Comparison of ENCODE assay signal across 25 mouse cellular contexts in the genomic region with DNA sequence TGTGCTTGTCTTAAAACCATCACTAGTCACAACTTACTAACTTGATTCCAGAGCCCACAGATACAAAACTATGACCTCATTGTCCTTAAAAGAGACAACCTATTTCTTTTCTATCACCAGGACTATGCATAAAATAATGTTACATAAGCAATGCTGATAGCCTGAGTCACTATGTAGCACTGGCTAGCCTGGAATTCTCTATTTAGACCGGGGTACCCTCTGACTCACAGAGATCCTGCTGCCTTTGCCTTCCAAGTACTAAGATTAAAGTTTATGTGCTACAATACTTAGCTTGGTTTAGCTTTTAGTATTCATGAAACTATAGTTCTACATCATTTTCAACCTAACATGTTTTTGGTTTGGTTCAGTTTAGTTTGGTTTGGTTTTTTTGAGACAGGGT.
A peak's percentile ranks its signal among the peaks of the same experiment; 100 is the strongest.
DNase-seq lines count a peak whose midpoint lies in the region; ATAC-seq and TF ChIP-seq lines count a peak whose summit lies in the region.
"Had no signal": no experiment of that assay in that cellular context is flagged by ENCODE, and none has a peak within 500 bp of the region (broad histone marks: within the 10 kb centered on the region; RNA-seq: fewer than 3 reads in every experiment).

No protein-coding gene starts in this region.

- no peak for TF ChIP-seq POLR2A in myocyte (IDR thresholded peaks at IDR 0.05; ENCODE audit: insufficient read length, low read depth)

- H3K79me2 ChIP-seq in myocyte (ENCODE audit: control insufficient read depth, insufficient read depth), result no peaks in the 10 kb centered on the region

- peaks cover 9% of the 10 kb centered on the region for H3K36me3 ChIP-seq in myocyte (ENCODE audit: control insufficient read depth, insufficient read depth)

- peak overlapping the region; percentile 18 for H3K4me2 ChIP-seq in myocyte (ENCODE audit: low read depth)
- H3K4me2 ChIP-seq: embryonic facial prominence, embryonic 13.5 days; heart, embryonic 11.5 days; hindbrain, embryonic 12.5 days; hindbrain, embryonic 15.5 days had no signal

- H3ac ChIP-seq in myocyte (ENCODE audit: control insufficient read depth, insufficient read length), result no peak overlapping the region

- no peaks in the 10 kb centered on the region for H3K27me3 ChIP-seq in myocyte (ENCODE audit: control insufficient read depth, insufficient read depth, insufficient read length)
- H3K27me3 ChIP-seq: embryonic facial prominence, embryonic 13.5 days; hindbrain, embryonic 12.5 days; hindbrain, embryonic 15.5 days; Patski had no signal

- ATAC-seq in frontal cortex, adult (ENCODE audit: low TSS enrichment), result 0 out of 2 replicates have a peak, but pooled peaks have one; percentile 47
- ATAC-seq: CD4-positive, CD25-positive, alpha-beta regulatory T cell, adult 4 months; forebrain, embryonic 14.5 days; forebrain, postnatal 0 days; intestine, postnatal 0 days had no signal

- TF ChIP-seq CTCF in layer of hippocampus, adult 2 months (conservative IDR thresholded peaks at IDR 0.05), result no peak

- DNase-seq in frontal cortex, adult 2 months (ENCODE audit: extremely low spot score in 1 of 2, low spot score in 1 of 2), result no peak
- DNase-seq in layer of hippocampus, adult 2 months (ENCODE audit: low spot score in 2 of 2), result no peak
- DNase-seq in layer of hippocampus, postnatal 25 days (ENCODE audit: extremely low spot score in 1 of 2, low spot score in 1 of 2), result no peak
- peak; percentile 22 for DNase-seq in brain, adult 2 months (ENCODE audit: low read depth, low spot score)
- no peak for DNase-seq in adrenal gland, adult 8-10 months
- DNase-seq in thymus, postnatal 10 days (ENCODE audit: low spot score in 2 of 2), result no peak
- DNase-seq: adrenal gland, postnatal 14 days; cerebellum, adult 11-12 months; cerebellum, adult 8-10 months; cerebellum, postnatal 10 days; cerebellum, postnatal 36 days; embryo, embryonic 11 days; forebrain, postnatal 0 days; gastrocnemius, postnatal 25 days had no signal

- no peak overlapping the region for H3K4me3 ChIP-seq in layer of hippocampus, adult 2 months
- H3K4me3 ChIP-seq in myocyte, result no peak overlapping the region
- H3K4me3 ChIP-seq: embryonic facial prominence, embryonic 10.5 days; embryonic facial prominence, embryonic 13.5 days; hindbrain, embryonic 12.5 days; hindbrain, embryonic 15.5 days had no signal

- H3K27ac ChIP-seq in layer of hippocampus, adult 2 months, result peak overlapping the region; percentile 67
- H3K27ac ChIP-seq: embryonic facial prominence, embryonic 10.5 days; embryonic facial prominence, embryonic 13.5 days; hindbrain, embryonic 12.5 days; hindbrain, embryonic 15.5 days had no signal

TF ChIP-seq in myocyte, 11 proteins besides CTCF, POLR2A, EP300 and RAD21:
- TF ChIP-seq POLR2AphosphoS2 (IDR thresholded peaks at IDR 0.05; ENCODE audit: insufficient read length, low read depth) (no peak), E2F4 (IDR thresholded peaks at IDR 0.05; ENCODE audit: insufficient read depth) (no peak), SRF (IDR thresholded peaks at IDR 0.05; ENCODE audit: control insufficient read depth, insufficient read length, low read depth) (no peak), TCF12 (IDR thresholded peaks at IDR 0.05; ENCODE audit: insufficient read depth, poor library complexity, severe bottlenecking) (no peak), MAX (IDR thresholded peaks at IDR 0.05; ENCODE audit: low read depth) (no peak), REST (IDR thresholded peaks at IDR 0.05; ENCODE audit: insufficient read depth, insufficient read length) (no peak), USF1 (IDR thresholded peaks at IDR 0.05; ENCODE audit: low read depth) (no peak), CEBPB (IDR thresholded peaks at IDR 0.05; ENCODE audit: insufficient read depth, poor library complexity, severe bottlenecking) (no peak), TCF3 (IDR thresholded peaks at IDR 0.05; ENCODE audit: insufficient read length, low read depth) (no peak)
TF ChIP-seq in myocyte: peak in this region for 0.
